Mouse (Mus musculus) liver, embryonic 14.5 days (tissue): ENCODE measurements around the gene 1700024G13Rik.

Experiments
- CTCF ChIP-seq: IDR thresholded peaks from 2 replicates; pipeline ENCODE4 v1.5.1; 2016; ENCODE audit warnings: antibody characterized with exemption, low read depth, control low read depth
- EP300 ChIP-seq: IDR thresholded peaks from 2 replicates; pipeline ENCODE4 v1.6.1; 2016; ENCODE audit warnings: antibody characterized with exemption, low read depth

GRCm38 (mm10) chr14:32332515-32333445, 55.4 kb downstream of the 1700024G13Rik start:
- no peak for TF ChIP-seq CTCF
- no peak for TF ChIP-seq EP300
